11 mouse cellular contexts compared by ENCODE assay signal in genomic region chr10:9495143-9495651, GRCm38 (mm10).
A peak's percentile ranks its signal among the peaks of the same experiment; 100 is the strongest.
DNase-seq lines count a peak whose midpoint lies in the region; ATAC-seq and TF ChIP-seq lines count a peak whose summit lies in the region.
"Had no signal": no experiment of that assay in that cellular context is flagged by ENCODE, and none has a peak within 500 bp of the region (broad histone marks: within the 10 kb centered on the region; RNA-seq: fewer than 3 reads in every experiment).

No protein-coding gene starts in this region.

- H3K4me3 ChIP-seq in heart, embryonic 12.5 days = no peak overlapping the region
- H3K4me3 ChIP-seq in forebrain, postnatal 0 days (ENCODE audit: low read depth, low read length) = no peak overlapping the region
- no peak overlapping the region for H3K4me3 ChIP-seq in lung, postnatal 0 days (ENCODE audit: low read depth, low read length)
- H3K4me3 ChIP-seq in kidney, adult 2 months (ENCODE audit: insufficient read depth, low read depth, low read length) = no peak overlapping the region
- H3K4me3 ChIP-seq: embryonic facial prominence, embryonic 10.5 days; limb, embryonic 10.5 days had no signal

- peak; percentile 97 for TF ChIP-seq EP300 in lung, postnatal 0 days (IDR thresholded peaks at IDR 0.05)

- no peaks in the 10 kb centered on the region for H3K27me3 ChIP-seq in heart, embryonic 12.5 days (replicated peaks)
- H3K27me3 ChIP-seq in forebrain, postnatal 0 days (ENCODE audit: insufficient read depth, low read length) = no peaks in the 10 kb centered on the region
- no peaks in the 10 kb centered on the region for H3K27me3 ChIP-seq in lung, postnatal 0 days (replicated peaks; ENCODE audit: insufficient read depth, low read length)
- H3K27me3 ChIP-seq in kidney, adult 2 months (replicated peaks; ENCODE audit: control insufficient read depth, insufficient read depth, low read length) = no peaks in the 10 kb centered on the region

- peak; percentile 42 to 82 for DNase-seq in heart, adult 18-20 months
- DNase-seq in Muller cell, postnatal 12 days (ENCODE audit: inconsistent ontology term) = peak; percentile 54
- DNase-seq in forebrain, postnatal 0 days = no peak
- peak; percentile 60 for DNase-seq in lung, postnatal 0 days (ENCODE audit: low spot score)
- no peak for DNase-seq in cerebellum, adult 8-10 months
- DNase-seq in neural tube, embryonic 10.5 days (ENCODE audit: extremely low spot score, low spot score) = no peak
- DNase-seq in kidney, adult 2 months = no peak
- DNase-seq: kidney, postnatal 14 days had no signal

- H3K27ac ChIP-seq in heart, embryonic 12.5 days (ENCODE audit: poor library complexity, severe bottlenecking) = no peak overlapping the region
- no peak overlapping the region for H3K27ac ChIP-seq in forebrain, postnatal 0 days (ENCODE audit: low read depth, low read length)
- no peak overlapping the region for H3K27ac ChIP-seq in lung, postnatal 0 days (ENCODE audit: low read length)
- no peak overlapping the region for H3K27ac ChIP-seq in kidney, adult 2 months (ENCODE audit: insufficient read depth, low read depth, low read length)
- H3K27ac ChIP-seq: embryonic facial prominence, embryonic 10.5 days; limb, embryonic 10.5 days had no signal

- no peaks in the 10 kb centered on the region for H3K4me1 ChIP-seq in heart, embryonic 12.5 days (replicated peaks)
- no peaks in the 10 kb centered on the region for H3K4me1 ChIP-seq in forebrain, postnatal 0 days (ENCODE audit: insufficient read depth)
- H3K4me1 ChIP-seq in lung, postnatal 0 days (ENCODE audit: insufficient read depth, low read depth, low read length) = no peaks in the 10 kb centered on the region
- H3K4me1 ChIP-seq in kidney, adult 2 months (ENCODE audit: control insufficient read depth, insufficient read depth, low read length) = no peaks in the 10 kb centered on the region

- H3K4me2 ChIP-seq in heart, embryonic 12.5 days = no peak overlapping the region
- H3K4me2 ChIP-seq in forebrain, postnatal 0 days (ENCODE audit: low read depth) = no peak overlapping the region
- no peak overlapping the region for H3K4me2 ChIP-seq in lung, postnatal 0 days (replicated peaks; ENCODE audit: low read depth, low read length)

- TF ChIP-seq CTCF in forebrain, postnatal 0 days (IDR thresholded peaks at IDR 0.05; ENCODE audit: low read depth) = no peak
- no peak for TF ChIP-seq CTCF in lung, postnatal 0 days (IDR thresholded peaks at IDR 0.05)
- no peak for TF ChIP-seq CTCF in kidney, adult 2 months (conservative IDR thresholded peaks at IDR 0.05; ENCODE audit: insufficient read depth, insufficient read length, low read depth, low read length)

- no peaks in the 10 kb centered on the region for H3K9me3 ChIP-seq in heart, embryonic 12.5 days (replicated peaks)
- H3K9me3 ChIP-seq in forebrain, postnatal 0 days (ENCODE audit: low read length) = no peaks in the 10 kb centered on the region
- no peaks in the 10 kb centered on the region for H3K9me3 ChIP-seq in lung, postnatal 0 days (ENCODE audit: low read length)
- H3K9me3 ChIP-seq: embryonic facial prominence, embryonic 10.5 days; limb, embryonic 10.5 days had no signal

- no peak overlapping the region for H3K9ac ChIP-seq in heart, embryonic 12.5 days
- H3K9ac ChIP-seq in forebrain, postnatal 0 days = no peak overlapping the region
- H3K9ac ChIP-seq in lung, postnatal 0 days (replicated peaks; ENCODE audit: low read depth) = no peak overlapping the region

- no peak for ATAC-seq in heart, embryonic 12.5 days (ENCODE audit: insufficient number of reproducible peaks, low FRiP score)
- peak; percentile 36 for ATAC-seq in forebrain, postnatal 0 days
- peak; percentile 78 for ATAC-seq in lung, postnatal 0 days

- TF ChIP-seq POLR2A in kidney, adult 2 months (IDR thresholded peaks at IDR 0.05; ENCODE audit: low read depth, low read length) = no peak

- no peaks in the 10 kb centered on the region for H3K36me3 ChIP-seq in heart, embryonic 12.5 days
- no peaks in the 10 kb centered on the region for H3K36me3 ChIP-seq in forebrain, postnatal 0 days (ENCODE audit: insufficient read depth)
- H3K36me3 ChIP-seq in lung, postnatal 0 days (ENCODE audit: insufficient read depth, low read length) = no peaks in the 10 kb centered on the region
- H3K36me3 ChIP-seq in kidney, adult 2 months (ENCODE audit: control insufficient read depth, insufficient read depth, low read length) = no peaks in the 10 kb centered on the region
- H3K36me3 ChIP-seq: embryonic facial prominence, embryonic 10.5 days; limb, embryonic 10.5 days had no signal

- WGBS in heart, embryonic 12.5 days = 19% methylated on average over 6 of the region's 6 CpGs
- 6% methylated on average over 6 of the region's 6 CpGs for WGBS in forebrain, postnatal 0 days
- 21% methylated on average over 6 of the region's 6 CpGs for WGBS in lung, postnatal 0 days
- WGBS in kidney, adult 2 months = 44% methylated on average over 6 of the region's 6 CpGs

Comparison
In these comparisons a context has a peak if more than half of its experiments do, and no peak if none do; other contexts are left out.
1. DNase-seq: peak in heart, adult 18-20 months (2 of 2), Muller cell, postnatal 12 days (single experiment) and lung, postnatal 0 days (single experiment); none in forebrain, postnatal 0 days (single experiment), cerebellum, adult 8-10 months (single experiment), neural tube, embryonic 10.5 days (single experiment) and kidney, adult 2 months (single experiment).